Mouse (Mus musculus): ENCODE results near the gene Emc10.

The Emc10 gene

DNA sequence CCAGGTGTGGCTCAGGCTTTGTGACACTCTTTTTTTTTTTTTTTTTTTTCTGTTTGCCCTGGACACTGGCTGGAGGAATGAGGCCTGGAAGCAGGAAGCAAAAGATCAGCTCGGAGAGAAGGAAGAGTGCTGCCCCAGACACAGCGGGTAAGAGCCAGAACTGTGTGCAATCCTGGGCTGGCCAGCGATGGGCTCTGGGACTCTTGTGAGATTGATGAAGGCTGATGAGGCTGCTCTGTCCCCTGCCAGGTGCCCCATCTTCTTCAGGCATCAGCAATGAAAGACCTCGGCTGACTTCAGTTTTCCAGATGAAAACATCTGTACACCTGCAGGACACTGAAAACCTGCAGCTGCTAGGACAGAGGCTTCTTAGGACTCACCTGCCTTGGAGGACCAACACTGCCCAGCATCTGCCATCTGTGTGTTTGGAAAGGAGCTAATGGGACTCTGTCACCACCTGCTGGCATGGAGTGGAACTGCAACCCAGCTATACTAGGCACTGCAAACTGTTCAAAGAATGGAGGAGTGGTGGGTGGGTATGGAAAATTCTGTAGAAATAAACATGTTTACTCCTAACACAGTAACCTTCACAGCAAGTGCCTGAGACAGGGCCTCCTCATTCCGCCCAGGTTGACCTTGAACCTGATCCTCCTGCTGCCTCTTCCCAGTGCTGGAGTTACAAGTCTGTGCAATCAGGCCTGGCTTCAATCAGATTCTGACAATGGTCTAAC is 11.3 kb downstream of the Emc10 start:
- peak; percentile 84 for DNase-seq

GRCm38 (mm10) chr7:44484109-44484508 is 12.2 kb downstream of the Emc10 start:
- DNase-seq = no peak

GRCm38 (mm10) chr7:44482836-44483435 is 13.4 kb downstream of the Emc10 start:
- DNase-seq = no peak

GRCm38 (mm10) chr7:44475046-44475614 is 21.2 kb downstream of the Emc10 start:
- no peak for DNase-seq

- peak; percentile 9 for DNase-seq
Observed at GRCm38 (mm10) chr7:44474419-44474818, 21.9 kb downstream of the Emc10 start.

DNA sequence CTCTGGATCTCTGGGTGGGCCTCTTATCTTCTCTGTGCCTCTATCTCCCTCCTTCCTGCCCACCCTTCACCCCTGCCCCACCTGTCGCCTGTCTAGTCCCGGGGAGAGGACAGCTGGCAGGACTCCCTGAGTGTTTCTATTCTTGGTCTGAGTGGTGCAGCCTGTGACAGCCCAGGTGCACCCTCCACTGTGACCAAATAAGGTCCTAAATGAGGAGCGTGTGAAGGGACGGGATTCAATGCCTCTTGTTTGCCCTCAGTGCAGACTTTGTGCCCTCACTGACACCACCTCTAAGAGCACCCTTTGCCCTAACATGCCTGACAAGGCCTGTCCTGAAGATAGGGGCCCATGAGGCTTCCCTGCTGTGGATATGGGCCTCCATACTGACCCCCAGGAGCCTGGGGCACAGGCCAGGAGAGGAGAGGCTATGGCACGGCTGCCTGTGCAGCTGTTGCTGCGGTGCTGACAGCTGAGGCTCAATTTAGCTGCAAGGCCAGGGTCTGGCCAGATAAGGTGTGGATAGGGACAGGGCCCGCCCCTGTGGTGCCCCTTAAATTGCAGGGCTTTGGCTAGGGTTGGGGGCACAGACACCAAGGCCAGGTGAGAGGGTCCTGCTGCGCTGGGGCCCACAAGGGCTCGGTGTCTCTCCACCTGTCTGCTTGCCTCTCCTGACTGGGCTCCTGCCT is 23.2 kb downstream of the Emc10 start:
- peak; percentile 9 for DNase-seq

- no peak for DNase-seq
Observed at GRCm38 (mm10) chr7:44472558-44472885, 23.8 kb downstream of the Emc10 start.

DNA sequence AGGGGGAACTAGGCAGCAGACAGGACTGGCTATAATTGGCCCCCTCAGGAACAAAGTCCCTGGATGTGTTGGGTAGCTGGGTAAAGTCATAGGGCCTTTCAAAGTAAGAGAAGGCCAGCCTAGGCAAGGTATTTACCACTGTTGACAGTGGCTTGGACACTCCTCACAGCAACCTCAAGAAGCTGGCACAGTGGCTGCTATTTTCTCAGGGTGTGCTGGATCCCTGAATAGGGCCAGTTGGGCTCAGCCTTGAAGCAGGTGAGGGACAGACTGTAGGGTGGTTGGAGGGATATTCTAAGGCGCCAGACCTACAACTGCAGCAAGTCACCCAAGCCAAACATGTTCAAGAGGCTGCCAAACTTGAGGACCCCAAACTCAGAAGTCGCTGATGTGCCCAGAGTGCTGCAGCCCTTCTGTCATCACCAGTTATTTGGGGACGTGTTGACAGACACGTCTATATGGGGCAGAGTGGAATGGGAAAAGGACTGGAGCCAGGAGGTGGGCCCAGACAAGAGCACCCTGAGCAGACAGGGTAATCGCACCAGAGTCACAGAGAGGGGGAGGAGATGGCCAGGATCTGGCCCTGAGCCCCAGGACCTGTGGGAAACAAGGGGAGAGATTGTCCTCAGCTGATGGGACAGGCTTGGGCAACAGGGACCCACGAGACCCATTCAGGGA is 24.3 kb downstream of the Emc10 start:
- DNase-seq = peak; percentile 3

- DNase-seq = peak; percentile 8
Observed at GRCm38 (mm10) chr7:44470696-44471612, 25.4 kb downstream of the Emc10 start.

DNA sequence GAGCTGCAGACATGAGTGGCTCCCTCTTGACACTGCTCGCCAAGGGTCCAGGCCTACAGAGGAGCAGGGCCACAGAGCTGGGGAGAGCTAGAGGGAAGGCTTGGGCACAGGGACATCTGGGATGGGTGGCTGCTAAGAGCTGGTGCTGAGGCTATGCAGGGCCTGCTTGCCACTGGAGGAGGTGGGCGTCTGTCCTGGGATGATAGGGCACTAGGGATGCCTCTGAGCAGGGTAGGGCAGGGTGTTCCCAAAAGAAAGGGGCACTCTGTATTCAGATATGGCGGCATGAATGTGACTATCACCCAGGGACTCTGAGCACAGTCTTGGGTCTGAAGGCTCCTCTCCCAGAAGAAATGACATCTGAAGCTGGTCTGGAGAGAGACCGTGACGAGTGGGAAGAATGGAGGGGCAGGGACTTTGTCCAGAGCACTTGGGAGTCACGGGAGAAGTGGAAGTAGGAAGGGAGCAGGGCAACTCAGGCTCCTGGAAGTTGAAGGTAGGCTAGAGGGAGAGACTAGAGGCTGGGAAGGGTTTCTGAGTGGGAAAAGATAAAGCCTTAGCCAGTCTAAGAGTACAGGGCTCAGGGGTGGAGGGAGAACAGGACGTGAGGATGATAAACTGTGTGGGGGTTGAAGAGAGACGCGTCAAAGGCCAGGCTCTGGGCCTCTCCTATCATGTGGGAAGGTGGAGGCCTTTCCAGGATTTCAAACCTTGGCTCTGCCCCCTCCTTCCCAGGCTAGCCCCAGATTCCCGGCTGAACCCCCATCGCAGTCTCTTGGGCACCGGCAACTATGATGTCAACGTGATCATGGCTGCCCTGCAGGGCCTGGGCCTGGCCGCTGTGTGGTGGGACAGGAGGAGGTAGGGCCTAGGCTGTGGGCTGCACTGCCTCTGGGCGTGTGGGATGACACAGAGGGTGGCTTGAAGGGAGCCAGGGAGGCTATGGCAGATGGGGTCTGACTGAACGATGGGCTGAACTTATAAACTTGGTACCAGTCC is 26.4 kb downstream of the Emc10 start:
- peak; percentile 9 for DNase-seq

GRCm38 (mm10) chr7:44468644-44469285 is 27.6 kb downstream of the Emc10 start:
- peak; percentile 14 for DNase-seq

DNA sequence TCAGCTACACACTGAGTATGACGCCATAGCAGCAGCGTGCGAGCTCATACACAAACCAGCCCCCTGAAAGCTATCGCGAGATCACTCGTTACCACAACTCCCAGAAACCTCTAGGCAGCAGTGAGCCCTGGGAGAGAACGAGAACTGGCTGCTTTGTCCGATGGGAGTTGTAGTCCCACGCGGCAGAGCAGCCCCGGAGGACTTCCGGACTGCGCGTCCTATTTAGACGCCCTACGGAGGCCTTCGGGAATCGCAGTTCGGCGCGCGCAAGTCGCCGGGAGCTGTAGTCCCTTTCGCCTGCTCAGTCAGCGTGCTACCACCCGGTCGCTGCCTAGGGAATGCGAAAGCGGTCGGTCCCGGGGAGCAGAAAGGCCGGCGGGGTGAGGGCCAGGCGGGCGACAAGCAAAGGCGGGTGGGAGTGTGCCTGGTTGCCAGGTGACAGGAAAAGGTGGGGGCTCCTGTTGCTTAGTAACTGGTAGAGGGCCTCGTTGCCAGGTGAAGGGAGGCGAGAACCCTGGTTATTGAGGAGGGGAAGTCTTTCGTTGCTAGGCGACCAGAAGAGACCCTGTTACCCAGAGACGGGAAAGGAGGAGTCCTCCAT is 28.4 kb downstream of the Emc10 start, which contains the start of gene Josd2:
Gene Josd2 (plus strand): TSS at position 170 of the 601 bp plus-strand sequence.
- peak; percentile 86 for DNase-seq

GRCm38 (mm10) chr7:44466888-44467311 is 29.4 kb downstream of the Emc10 start:
- peak; percentile 23 for DNase-seq

GRCm38 (mm10) chr7:44466006-44466887 is 30.1 kb downstream of the Emc10 start:
- DNase-seq = peak; percentile 11

DNA sequence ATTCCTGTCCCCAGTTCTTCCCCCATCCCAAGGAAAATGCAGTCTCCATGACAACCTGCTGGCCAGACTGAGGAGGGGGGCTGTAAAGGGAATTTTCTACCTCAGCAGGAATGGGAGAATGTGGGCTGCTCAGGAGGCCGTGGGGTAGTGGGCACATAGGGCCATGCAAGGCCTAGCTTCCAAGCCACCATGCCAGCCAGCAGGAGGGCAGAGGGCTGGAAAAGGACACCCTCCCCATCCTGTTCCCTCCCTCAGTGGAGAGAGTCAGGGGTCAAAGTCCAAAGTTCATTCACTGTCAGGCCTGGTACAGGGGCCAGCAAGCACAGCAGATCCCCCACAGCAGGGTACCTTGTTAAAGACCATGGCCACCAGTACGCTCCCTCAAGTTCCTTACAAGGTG is 31.2 kb downstream of the Emc10 start, which contains the start of gene Aspdh:
Gene Aspdh (plus strand): TSS at position 281 of the 400 bp plus-strand sequence.
- peak; percentile 4 for DNase-seq

DNA sequence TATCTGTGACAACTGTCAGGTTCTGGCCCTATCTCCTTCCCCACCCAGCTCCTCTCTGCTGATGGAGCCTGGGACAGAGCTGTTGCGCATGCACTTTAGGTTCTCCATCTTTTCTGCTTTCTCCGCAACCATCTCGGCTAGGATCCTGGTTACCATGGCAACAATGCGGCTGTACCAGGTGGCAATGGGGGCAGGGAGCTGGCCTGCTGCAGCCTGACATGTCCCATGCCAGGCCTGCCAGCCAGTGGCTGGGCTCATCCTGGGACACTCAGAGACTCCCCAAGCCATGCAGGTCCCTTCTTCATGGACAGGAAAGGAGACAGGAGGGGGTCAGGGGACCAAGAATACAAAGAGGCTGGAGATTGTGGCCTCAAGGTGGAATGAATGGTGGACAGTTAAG is 31.8 kb downstream of the Emc10 start:
- peak; percentile 12 for DNase-seq

DNA sequence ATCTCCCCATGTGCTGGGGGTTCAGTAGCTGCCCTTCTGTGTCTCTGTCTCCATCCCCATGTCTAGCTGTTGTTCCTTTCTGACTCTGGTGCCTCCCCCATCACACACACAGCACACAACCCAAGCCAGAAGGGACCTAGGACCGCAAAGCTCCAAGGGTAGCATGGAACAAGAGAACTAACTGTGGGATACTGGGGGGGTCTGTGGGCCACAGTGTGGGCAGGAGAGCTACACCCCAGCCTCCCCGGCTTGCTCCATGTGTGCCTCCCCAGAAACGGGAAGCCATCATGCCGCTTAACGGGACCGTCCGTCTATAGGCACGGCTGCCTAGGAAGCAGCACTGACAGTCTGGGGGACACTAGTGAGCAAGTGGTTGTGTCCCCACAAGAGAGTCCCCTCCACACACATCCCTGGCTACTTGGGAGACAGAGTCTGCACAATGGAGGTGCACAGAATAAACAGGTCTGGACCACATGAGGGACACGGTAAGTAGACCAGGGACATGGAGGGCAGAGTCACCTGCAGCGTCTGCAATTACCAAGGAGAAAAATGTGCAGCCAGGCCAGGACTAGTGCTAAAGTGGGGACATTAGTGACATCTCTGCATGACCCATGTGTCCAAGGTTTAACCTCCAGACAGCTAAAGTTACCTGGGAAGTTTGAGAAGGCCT is 32.6 kb downstream of the Emc10 start:
- peak; percentile 4 for DNase-seq

- DNase-seq = no peak
Observed at GRCm38 (mm10) chr7:44463056-44463425, 33.3 kb downstream of the Emc10 start.

Measured in thymus, postnatal 4 days (tissue).